Mouse (Mus musculus) forelimb bud, embryonic 11.5 days (tissue): Measurements from ENCODE around the gene Shb.

Source experiments
- DNase-seq: peaks from one replicate; pipeline ENCODE4 v3.0.0-alpha.2; 2012; ENCODE audit warnings: low read depth, low spot score

Shb gene

GRCm38 (mm10) chr4:45505191-45505590 lies 27.1 kb downstream of the Shb start:
- DNase-seq: no peak

GRCm38 (mm10) chr4:45503816-45504215 lies 28.5 kb downstream of the Shb start:
- no peak for DNase-seq

- DNase-seq: no peak
Measured at GRCm38 (mm10) chr4:45503380-45503779, 28.9 kb downstream of the Shb start.

- DNase-seq: no peak
Measured at GRCm38 (mm10) chr4:45502002-45502401, 30.3 kb downstream of the Shb start.

GRCm38 (mm10) chr4:45500381-45500780 lies 31.9 kb downstream of the Shb start:
- DNase-seq: no peak

- no peak for DNase-seq
Measured at GRCm38 (mm10) chr4:45499556-45499955, 32.7 kb downstream of the Shb start.

- no peak for DNase-seq
Measured at GRCm38 (mm10) chr4:45499081-45499480, 33.2 kb downstream of the Shb start.

- no peak for DNase-seq
Measured at GRCm38 (mm10) chr4:45498345-45498744, 33.9 kb downstream of the Shb start.

- DNase-seq: no peak
Measured at GRCm38 (mm10) chr4:45497282-45497681, 35.0 kb downstream of the Shb start.

- no peak for DNase-seq
Measured at GRCm38 (mm10) chr4:45495531-45496201, 36.6 kb downstream of the Shb start.

- no peak for DNase-seq
Measured at GRCm38 (mm10) chr4:45493786-45494400, 38.4 kb downstream of the Shb start.

GRCm38 (mm10) chr4:45493118-45493517 lies 39.2 kb downstream of the Shb start:
- no peak for DNase-seq

GRCm38 (mm10) chr4:45492681-45493081 lies 39.6 kb downstream of the Shb start:
- DNase-seq: no peak

- DNase-seq: no peak
Measured at GRCm38 (mm10) chr4:45491685-45492601, 40.3 kb downstream of the Shb start.

- no peak for DNase-seq
Measured at GRCm38 (mm10) chr4:45491119-45491679, 41.1 kb downstream of the Shb start.

GRCm38 (mm10) chr4:45490036-45490752 lies 42.1 kb downstream of the Shb start:
- DNase-seq: no peak

GRCm38 (mm10) chr4:45489141-45490035 lies 42.9 kb downstream of the Shb start:
- DNase-seq: no peak

GRCm38 (mm10) chr4:45487681-45488081 lies 44.6 kb downstream of the Shb start:
- DNase-seq: no peak

- DNase-seq: no peak
Measured at GRCm38 (mm10) chr4:45485024-45485423, 47.2 kb downstream of the Shb start.
